Mouse (Mus musculus) spleen, postnatal 36 days (tissue): ENCODE results near the gene Wfdc15a.
A peak's percentile ranks its signal among the peaks of the same experiment; 100 is the strongest.
"Not testable (repeated sequence)": the region's sequence is repeated elsewhere in the genome, so short reads cannot be mapped to it uniquely, and the experiment has no call there.

Source experiments
- DNase-seq, 2 experiments: peaks; one replicate each; pipeline ENCODE4 v3.0.0; 2022; ENCODE audit warnings: low spot score in 2 of 2, mixed read lengths in 1 of 2

The Wfdc15a gene

DNA sequence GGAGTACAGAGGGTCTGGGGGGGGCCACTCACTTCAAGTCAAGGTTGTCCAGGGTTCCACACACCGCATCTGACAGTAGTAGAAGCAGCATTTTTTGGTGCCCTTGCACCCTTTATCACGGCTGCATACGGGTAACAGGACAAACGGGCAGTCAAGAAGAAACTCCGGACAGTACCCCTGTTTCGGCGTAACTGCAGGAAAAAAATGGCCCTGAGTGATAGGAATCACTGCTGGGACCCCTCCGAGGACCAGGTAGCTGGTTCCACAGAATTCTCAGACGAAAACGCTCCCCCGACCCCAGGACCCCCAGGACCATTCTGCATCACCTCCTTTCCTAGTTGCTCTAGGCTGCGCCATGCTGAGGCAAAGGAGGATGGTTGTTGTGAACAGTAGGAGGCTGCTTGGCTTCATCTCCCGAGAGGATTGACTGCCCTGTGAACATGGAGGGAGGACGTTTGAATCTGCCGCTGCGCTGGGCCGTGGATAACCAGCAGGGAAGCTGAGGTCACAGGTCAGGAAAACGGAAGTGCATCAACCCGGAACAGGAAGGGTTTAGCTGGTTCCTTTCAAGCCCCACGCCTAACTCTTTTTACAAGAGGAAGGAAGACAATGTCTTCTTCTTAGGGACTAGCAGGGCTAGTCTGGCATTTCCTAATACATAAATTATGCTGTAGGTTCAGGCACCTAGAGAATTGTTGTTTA is at the start of gene Wfdc15a:
TSS of gene Wfdc15a (minus strand) at position 505 of the 702 bp plus-strand sequence.
- DNase-seq = no peak

GRCm38 (mm10) chr2:164238366-164238765 is 38.4 kb upstream of the Wfdc15a start, which contains the start of gene Svs2:
Gene Svs2, minus strand, starts transcription at chr2:164238466.
- DNase-seq = no peak

GRCm38 (mm10) chr2:164232671-164233070 is 32.7 kb upstream of the Wfdc15a start:
- no peak for DNase-seq

- DNase-seq = no peak
Observed at GRCm38 (mm10) chr2:164228361-164229070, 28.6 kb upstream of the Wfdc15a start.

- DNase-seq = no peak
Observed at GRCm38 (mm10) chr2:164221522-164221921, 21.6 kb upstream of the Wfdc15a start, which contains the start of gene Wfdc15b. Gene Wfdc15b, minus strand, starts transcription at chr2:164221660.

GRCm38 (mm10) chr2:164219295-164219694 is 19.4 kb upstream of the Wfdc15a start:
- no peak for DNase-seq

DNA sequence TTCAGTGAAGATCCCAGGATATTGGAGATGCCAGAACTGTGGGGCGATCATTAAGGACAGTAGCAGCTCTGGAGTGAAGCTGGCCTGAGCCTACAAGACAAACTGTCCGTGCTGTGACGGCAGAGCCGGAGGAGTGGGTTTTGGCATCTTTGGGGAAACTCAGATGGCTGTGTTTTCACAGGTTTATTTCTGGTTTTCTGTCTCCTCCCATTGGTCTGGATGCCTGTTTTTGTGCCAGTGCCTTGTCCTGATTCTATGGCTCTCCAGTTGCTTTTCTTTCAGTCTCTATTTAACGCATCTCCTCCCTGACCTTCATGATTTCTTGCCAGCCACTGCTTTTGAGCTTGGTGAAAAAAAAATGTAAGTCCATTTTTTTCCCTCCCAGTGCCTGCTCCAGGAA is 12.8 kb upstream of the Wfdc15a start:
- no peak for DNase-seq

- no peak for DNase-seq
Observed at GRCm38 (mm10) chr2:164210892-164211291, 11.0 kb upstream of the Wfdc15a start.

- DNase-seq = no peak
Observed at GRCm38 (mm10) chr2:164206676-164207075, 6.7 kb upstream of the Wfdc15a start.

DNA sequence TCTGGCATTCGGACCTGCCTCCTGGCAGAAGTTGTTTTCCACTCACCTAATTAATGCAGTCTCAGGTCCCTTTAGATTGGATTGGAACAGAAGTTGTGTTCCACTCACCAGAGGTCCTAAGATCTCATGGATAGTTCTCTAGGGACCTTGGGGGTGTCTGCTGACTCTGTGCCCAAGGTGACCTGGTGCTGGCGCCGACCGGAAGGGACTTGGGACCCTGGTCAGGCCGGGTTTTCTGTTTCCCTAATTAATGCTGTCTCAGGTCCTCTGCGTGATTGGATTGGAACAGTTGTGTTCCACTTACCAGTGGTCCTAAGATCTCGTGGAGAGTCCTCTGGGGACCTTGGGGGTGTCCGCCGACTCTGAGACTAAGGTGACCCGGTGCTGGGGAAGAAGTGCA is 6.1 kb upstream of the Wfdc15a start:
- not testable (repeated sequence) for DNase-seq

GRCm38 (mm10) chr2:164196700-164196990 is 3.3 kb downstream of the Wfdc15a start:
- DNase-seq = no peak

DNA sequence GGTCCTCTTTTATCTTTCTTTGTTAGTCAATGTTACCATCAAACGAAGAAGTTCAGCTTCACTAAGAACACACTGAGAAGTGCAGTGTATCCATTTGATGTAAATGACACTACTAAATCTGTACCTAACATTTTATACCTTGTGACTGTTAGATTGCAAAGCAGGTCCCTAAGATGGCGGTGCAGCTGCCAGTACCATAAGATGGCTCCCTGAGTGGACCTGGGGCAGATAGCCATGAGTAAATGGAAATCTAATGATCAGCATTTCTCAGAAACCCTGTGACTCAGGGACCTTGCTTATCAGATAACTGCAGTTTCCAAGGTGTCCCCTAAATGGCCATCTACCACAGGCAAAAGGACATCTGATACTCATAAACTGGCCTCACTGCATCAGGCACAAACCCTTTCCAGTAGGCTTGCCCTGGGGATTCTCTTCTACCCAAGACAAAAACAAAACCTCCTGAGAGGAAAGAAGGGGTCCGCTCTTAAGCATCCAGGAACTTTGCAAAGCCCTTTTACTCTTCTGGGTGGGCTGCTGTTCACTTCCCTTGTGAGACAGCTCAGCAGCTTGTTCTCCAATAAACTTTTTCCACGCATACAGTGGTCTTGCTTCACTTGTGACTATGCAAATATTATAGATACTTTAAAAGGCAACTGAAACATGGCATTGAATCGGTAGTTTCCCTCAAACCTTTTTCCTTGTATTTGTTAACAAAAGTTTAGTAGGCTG is 3.8 kb downstream of the Wfdc15a start:
- DNase-seq = no peak

- DNase-seq = no peak
Observed at GRCm38 (mm10) chr2:164194959-164195630, 4.8 kb downstream of the Wfdc15a start.

GRCm38 (mm10) chr2:164192279-164192678 is 7.7 kb downstream of the Wfdc15a start:
- no peak for DNase-seq

DNA sequence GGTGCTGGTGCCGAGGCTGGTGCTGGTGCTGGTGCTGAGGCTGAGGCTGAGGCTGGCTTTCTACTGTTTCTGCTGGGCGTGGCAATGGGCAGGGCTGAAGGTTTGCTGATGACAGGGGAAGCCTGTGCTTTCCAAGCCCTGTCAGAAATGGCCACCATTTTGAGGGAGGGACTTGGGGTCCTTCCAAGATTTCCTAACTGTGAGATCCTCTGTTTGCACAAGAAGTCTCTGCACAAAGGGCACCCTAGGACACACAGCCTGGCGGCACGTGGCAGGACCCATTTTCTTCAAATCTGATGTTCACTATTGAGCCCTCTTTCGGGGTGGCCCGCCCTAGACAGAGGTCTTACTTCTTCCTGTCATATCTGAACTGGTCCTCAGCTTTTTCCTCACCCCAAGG is 9.4 kb downstream of the Wfdc15a start, which contains the start of gene Wfdc12:
TSS of gene Wfdc12 (minus strand) at position 33 of the 400 bp plus-strand sequence.
- no peak for DNase-seq

DNA sequence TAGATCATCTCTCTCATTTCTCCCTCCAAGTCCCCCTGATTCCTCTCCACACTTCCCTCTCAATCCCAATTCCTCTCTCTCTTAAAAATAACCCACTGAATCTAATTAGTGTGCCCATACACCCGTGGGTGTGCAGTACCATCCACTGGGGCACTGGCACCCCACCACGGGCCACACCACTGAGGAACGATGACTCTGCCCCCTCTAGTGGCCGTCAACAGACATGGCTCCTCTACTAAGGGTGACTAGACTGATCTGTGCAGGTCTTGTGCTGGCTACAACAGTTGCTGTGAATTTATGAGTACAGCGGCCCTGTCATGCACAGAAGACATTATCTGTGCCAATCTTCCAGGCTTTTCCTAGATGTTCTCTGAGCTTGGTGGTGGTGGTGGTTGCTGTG is 11.2 kb downstream of the Wfdc15a start:
- DNase-seq = no peak

- no peak for DNase-seq
Observed at GRCm38 (mm10) chr2:164184145-164184719, 15.7 kb downstream of the Wfdc15a start.

- DNase-seq = no peak
Observed at GRCm38 (mm10) chr2:164183340-164183739, 16.6 kb downstream of the Wfdc15a start.

DNA sequence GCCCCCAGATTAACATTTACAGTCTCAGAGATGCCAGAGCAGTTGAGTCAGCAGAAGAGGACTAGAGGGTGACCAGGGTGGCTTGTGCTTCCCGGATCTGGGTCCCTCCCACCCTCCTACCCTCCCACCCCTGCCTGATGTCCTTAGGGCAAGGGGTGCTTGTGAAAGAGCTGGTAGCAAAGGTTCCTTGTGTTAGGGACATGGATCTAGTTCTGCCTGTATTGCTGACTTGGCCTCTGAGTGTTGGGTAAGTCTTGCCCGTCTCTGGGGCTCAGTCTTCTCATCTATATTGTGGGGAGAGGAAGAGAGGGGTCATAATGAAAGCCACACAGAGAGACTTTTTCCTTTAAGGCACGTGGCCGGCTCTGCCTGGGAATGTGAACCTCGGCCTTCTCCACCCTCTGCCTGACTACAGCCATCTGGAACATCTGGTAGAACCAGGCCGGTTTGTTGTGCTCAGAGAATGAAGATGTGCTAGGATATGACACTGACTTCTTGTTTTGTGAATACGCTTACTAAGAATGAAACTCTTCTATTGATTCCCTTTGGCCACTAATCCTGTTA is 17.2 kb downstream of the Wfdc15a start, which contains the start of gene Wfdc5:
TSS of gene Wfdc5 (minus strand) at position 51 of the 564 bp plus-strand sequence.
- no peak for DNase-seq

DNA sequence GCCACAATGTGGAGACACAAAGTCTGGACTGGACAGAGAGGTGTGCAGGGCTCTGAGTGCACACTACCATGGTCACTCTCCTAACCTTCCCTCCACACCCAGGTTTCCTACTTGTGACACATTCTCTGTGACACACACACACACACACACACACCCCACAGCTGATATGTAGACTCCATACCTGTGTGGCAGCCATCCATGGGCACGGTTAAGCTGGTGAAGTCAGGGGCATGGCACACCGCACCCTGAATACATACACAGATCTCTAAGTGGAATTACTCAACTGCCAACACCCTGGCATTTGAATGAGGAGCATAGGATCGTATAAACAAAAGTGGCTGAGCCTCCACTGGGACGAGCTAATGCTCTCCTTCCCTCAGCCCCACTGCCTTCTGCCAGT is 19.2 kb downstream of the Wfdc15a start:
- DNase-seq = no peak

- DNase-seq = peak; percentile 19 to 42
Observed at GRCm38 (mm10) chr2:164180124-164180523, 19.8 kb downstream of the Wfdc15a start.
